Mouse (Mus musculus) heart, embryonic 16.5 days (tissue): ENCODE results near the gene Nmnat2. TPM values are rescaled to one million over a fixed set of nuclear protein-coding genes. Genes with fewer than 3 reads are reported as not detected.
A peak's percentile ranks its signal among the peaks of the same experiment; 100 is the strongest.

Source experiments
- ATAC-seq: fragments of 200-750 bp; cut with Nextera tagmentation; replicated peaks from 2 replicates; pipeline ENCODE4 v1.8.0; 2017; ENCODE audit warnings: moderate number of reproducible peaks; ENCODE audit not compliant: insufficient read depth, low FRiP score; ENCODE audit errors: extremely low read depth
- H3K27ac ChIP-seq: fragments of 300-500 bp; sonication (generic); 2 replicates; pipeline ENCODE4 v1.5.1; 2014; ENCODE audit warnings: mild to moderate bottlenecking, low read length, control low read depth, moderate library complexity
- H3K27me3 ChIP-seq: fragments of 300-500 bp; sonication (generic); 2 replicates; pipeline ENCODE4 v1.6.1; 2014; ENCODE audit warnings: low read length, mixed read lengths; ENCODE audit not compliant: control insufficient read depth, insufficient read depth
- H3K36me3 ChIP-seq: fragments of 300-500 bp; sonication (generic); 2 replicates; pipeline ENCODE4 v1.6.1; 2014; ENCODE audit not compliant: control insufficient read depth, insufficient read depth
- H3K4me1 ChIP-seq: fragments of 300-500 bp; sonication (generic); 2 replicates; pipeline ENCODE4 v1.6.1; 2014; ENCODE audit warnings: low read length, mixed read lengths; ENCODE audit not compliant: control insufficient read depth, insufficient read depth
- H3K4me2 ChIP-seq: fragments of 300-500 bp; sonication (generic); 2 replicates; pipeline ENCODE4 v1.6.1; 2014; ENCODE audit warnings: low read depth, mild to moderate bottlenecking, control low read depth, low read length
- H3K4me3 ChIP-seq: fragments of 300-500 bp; sonication (generic); 2 replicates; pipeline ENCODE4 v1.5.1; 2014; ENCODE audit warnings: mild to moderate bottlenecking, control low read depth, low read length
- H3K9ac ChIP-seq: fragments of 300-500 bp; sonication (generic); 2 replicates; pipeline ENCODE4 v1.6.1; 2014; ENCODE audit warnings: low read length, control low read depth
- H3K9me3 ChIP-seq: fragments of 300-500 bp; sonication (generic); replicated peaks from 2 replicates; pipeline ENCODE4 v1.6.1; 2016; ENCODE audit warnings: low read length; ENCODE audit not compliant: control insufficient read depth
- WGBS: fragments of 180-500 bp; shearing (Covaris S2); extraction: QIAGEN DNeasy Blood & Tissue Kit; methylation state at CpG from one replicate; pipeline ENCODE4 v1.1.7; 2014; 5-methylcytosine and 5-hydroxymethylcytosine counted together
- polyA plus RNA-seq: library from polyadenylated mRNA; unstranded; fragments of >200 nt; fragmentation: Nextera tagmentation; extraction: Ambion mirVana; gene quantifications from 2 replicates; pipeline ENCODE4 v1.2.1, GENCODE M21; 2015

The Nmnat2 gene
- polyA plus RNA-seq, 1 experiment from 2014 or later: 0.58 TPM

- no peak overlapping the region for H3K27ac ChIP-seq
- H3K27me3 ChIP-seq: no peaks in the 10 kb centered on the region
- no peaks in the 10 kb centered on the region for H3K9me3 ChIP-seq
- WGBS: 40% methylated on average over 8 of the region's 8 CpGs
- no peaks in the 10 kb centered on the region for H3K36me3 ChIP-seq
- peaks cover 21% of the 10 kb centered on the region for H3K4me1 ChIP-seq
- no peak overlapping the region for H3K4me2 ChIP-seq
- ATAC-seq: peak; percentile 49
- H3K9ac ChIP-seq: no peak overlapping the region
- H3K4me3 ChIP-seq: no peak overlapping the region
Measured at GRCm38 (mm10) chr1:153155364-153155763, 200.6 kb downstream of the Nmnat2 start.

- no peak overlapping the region for H3K9ac ChIP-seq
- H3K27ac ChIP-seq: no peak overlapping the region
- ATAC-seq: no peak
- H3K9me3 ChIP-seq: no peaks in the 10 kb centered on the region
- no peaks in the 10 kb centered on the region for H3K36me3 ChIP-seq
- H3K4me2 ChIP-seq: no peak overlapping the region
- 70% methylated on average over 5 of the region's 5 CpGs for WGBS
- H3K4me3 ChIP-seq: no peak overlapping the region
- H3K4me1 ChIP-seq: peaks cover 20% of the 10 kb centered on the region
- no peaks in the 10 kb centered on the region for H3K27me3 ChIP-seq
Measured at GRCm38 (mm10) chr1:153157021-153157623, 202.3 kb downstream of the Nmnat2 start.

- WGBS: 91% methylated on average over 4 of the region's 4 CpGs
- no peak overlapping the region for H3K9ac ChIP-seq
- no peak overlapping the region for H3K4me3 ChIP-seq
- no peaks in the 10 kb centered on the region for H3K9me3 ChIP-seq
- no peaks in the 10 kb centered on the region for H3K36me3 ChIP-seq
- H3K27ac ChIP-seq: no peak overlapping the region
- H3K27me3 ChIP-seq: no peaks in the 10 kb centered on the region
- peaks cover 6% of the 10 kb centered on the region; the same call in 1 of the 2 replicates for H3K4me1 ChIP-seq
- no peak for ATAC-seq
- H3K4me2 ChIP-seq: no peak overlapping the region
Measured at GRCm38 (mm10) chr1:153159137-153159536, 204.3 kb downstream of the Nmnat2 start.

- H3K9ac ChIP-seq: no peak overlapping the region
- no peaks in the 10 kb centered on the region for H3K36me3 ChIP-seq
- no peak overlapping the region for H3K4me3 ChIP-seq
- 57% methylated on average over 3 of the region's 3 CpGs for WGBS
- H3K27me3 ChIP-seq: no peaks in the 10 kb centered on the region
- H3K27ac ChIP-seq: no peak overlapping the region
- no peak overlapping the region for H3K4me2 ChIP-seq
- ATAC-seq: no peak
- no peaks in the 10 kb centered on the region for H3K9me3 ChIP-seq
- H3K4me1 ChIP-seq: no peaks in the 10 kb centered on the region
Measured at GRCm38 (mm10) chr1:153163831-153164230, 209.0 kb downstream of the Nmnat2 start.

- H3K9me3 ChIP-seq: no peaks in the 10 kb centered on the region
- H3K27ac ChIP-seq: no peak overlapping the region
- H3K4me3 ChIP-seq: no peak overlapping the region
- no peak overlapping the region for H3K4me2 ChIP-seq
- no peaks in the 10 kb centered on the region for H3K36me3 ChIP-seq
- H3K9ac ChIP-seq: no peak overlapping the region
- H3K4me1 ChIP-seq: peaks cover 16% of the 10 kb centered on the region
- H3K27me3 ChIP-seq: no peaks in the 10 kb centered on the region
- 78% methylated on average over 5 of the region's 5 CpGs for WGBS
- no peak for ATAC-seq
Measured at GRCm38 (mm10) chr1:153168293-153168692, 213.5 kb downstream of the Nmnat2 start.

Other genes starting within 250 kb of the Nmnat2 start
- not detected in 2 replicates for gene Apobec4, start 204.4 kb upstream of the Nmnat2 start, polyA plus RNA-seq
- gene Rgl1, start 188.6 kb upstream of the Nmnat2 start, polyA plus RNA-seq: 60.1 and 61.0 TPM in 2 replicates
- 196 and 229 TPM in 2 replicates for gene Arpc5, start 188.5 kb upstream of the Nmnat2 start, polyA plus RNA-seq
- gene Ncf2, start 154.8 kb upstream of the Nmnat2 start, polyA plus RNA-seq: 4.0 and 6.1 TPM in 2 replicates
- 21.5 and 23.2 TPM in 2 replicates for gene Smg7, start 52.3 kb upstream of the Nmnat2 start, polyA plus RNA-seq
- gene Lamc2, start 231.5 kb downstream of the Nmnat2 start, polyA plus RNA-seq: 8.8 and 15.1 TPM in 2 replicates